Mouse (Mus musculus) lung, postnatal 25 days (tissue): ENCODE measurements around the gene Nfe2l3.
"Not testable (repeated sequence)": the region's sequence is repeated elsewhere in the genome, so short reads cannot be mapped to it uniquely, and the experiment has no call there.

Source experiments
- DNase-seq: peaks from one replicate; pipeline ENCODE4 v3.0.0; 2022; ENCODE audit warnings: low spot score

Nfe2l3 gene

DNA sequence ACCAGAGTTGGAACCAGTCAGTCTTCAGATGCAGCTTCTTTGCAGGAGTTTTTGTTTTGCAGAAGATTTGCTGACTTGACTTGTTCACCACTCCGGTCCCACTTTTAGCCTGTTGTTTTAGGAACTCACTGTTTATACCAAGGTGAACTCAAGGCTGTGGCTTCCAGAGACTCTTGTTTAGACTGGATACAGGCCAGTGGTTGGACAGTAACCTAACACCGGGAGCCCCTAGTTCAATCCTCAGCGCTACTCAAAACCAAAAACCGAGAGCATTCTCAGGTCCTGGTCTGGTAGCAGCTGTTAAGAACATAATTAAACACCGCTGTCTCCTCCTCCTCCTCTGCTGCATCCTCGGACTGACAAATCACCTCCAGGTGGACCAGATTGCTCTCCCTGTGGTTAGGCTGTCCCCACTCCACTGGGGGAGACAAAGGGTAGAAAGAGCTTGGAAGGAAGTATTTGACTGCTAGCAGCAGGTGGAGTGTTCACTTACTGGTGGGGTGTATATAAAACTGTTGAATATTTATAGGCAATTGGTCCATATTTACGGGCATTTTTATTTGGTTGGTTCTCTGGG is 20.5 kb downstream of the Nfe2l3 start:
- DNase-seq = no peak

DNA sequence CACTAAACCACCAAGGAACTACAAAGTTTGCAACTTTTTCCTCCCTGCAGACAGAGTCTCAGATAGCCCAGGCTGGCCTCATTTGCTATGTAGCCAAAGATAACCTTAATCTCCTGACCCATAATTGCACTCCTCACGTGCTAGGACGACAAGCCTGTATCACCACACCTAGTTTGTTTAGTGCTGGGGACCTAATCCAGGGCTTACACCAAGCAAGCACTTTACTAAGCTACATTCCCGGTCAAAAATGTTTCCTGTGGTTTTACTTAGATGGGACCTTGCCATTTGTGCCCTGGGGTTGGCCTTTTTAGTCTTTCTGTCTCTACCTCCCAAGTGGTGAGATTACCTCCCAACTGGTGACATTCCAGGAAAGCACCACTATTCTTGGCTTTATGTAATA is 22.5 kb downstream of the Nfe2l3 start:
- DNase-seq = no peak

DNA sequence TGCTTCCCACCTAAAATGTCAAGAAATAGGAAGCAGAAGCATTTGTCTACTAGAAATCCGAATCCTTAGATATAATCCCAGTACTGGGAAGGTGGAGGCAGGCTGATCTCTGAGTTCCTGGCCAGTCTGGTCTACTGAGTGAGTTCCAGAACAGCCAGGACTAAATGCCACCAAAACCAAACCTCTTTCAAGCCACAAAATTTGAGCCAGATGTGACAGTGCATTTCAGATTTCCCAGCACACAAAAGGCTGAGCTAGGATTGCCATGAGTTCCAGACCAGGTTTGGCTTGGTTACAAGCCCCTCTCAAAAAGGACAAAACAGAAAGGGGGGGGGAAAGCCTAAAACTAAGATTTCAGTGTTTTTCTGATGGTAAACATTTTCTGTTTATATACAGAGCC is 23.7 kb downstream of the Nfe2l3 start:
- DNase-seq = no peak

DNA sequence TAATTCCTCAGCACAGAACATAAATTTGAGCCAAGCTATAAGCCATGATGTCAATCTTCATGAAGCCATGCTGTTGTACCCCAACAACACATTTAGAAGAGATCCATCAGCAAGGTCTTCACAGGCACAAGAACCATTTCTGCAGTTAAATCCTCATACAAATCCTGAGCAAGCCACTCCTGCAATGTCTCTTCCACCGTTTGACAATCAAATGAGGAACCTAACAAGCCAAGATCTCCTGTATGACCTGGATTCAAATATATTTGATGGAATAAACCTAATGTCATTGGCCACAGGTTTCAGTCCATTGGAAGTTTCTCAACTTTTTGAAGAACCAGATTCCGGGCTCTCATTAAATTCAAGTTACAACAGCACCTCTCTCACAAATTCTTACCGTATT is 24.8 kb downstream of the Nfe2l3 start:
- DNase-seq = no peak

DNA sequence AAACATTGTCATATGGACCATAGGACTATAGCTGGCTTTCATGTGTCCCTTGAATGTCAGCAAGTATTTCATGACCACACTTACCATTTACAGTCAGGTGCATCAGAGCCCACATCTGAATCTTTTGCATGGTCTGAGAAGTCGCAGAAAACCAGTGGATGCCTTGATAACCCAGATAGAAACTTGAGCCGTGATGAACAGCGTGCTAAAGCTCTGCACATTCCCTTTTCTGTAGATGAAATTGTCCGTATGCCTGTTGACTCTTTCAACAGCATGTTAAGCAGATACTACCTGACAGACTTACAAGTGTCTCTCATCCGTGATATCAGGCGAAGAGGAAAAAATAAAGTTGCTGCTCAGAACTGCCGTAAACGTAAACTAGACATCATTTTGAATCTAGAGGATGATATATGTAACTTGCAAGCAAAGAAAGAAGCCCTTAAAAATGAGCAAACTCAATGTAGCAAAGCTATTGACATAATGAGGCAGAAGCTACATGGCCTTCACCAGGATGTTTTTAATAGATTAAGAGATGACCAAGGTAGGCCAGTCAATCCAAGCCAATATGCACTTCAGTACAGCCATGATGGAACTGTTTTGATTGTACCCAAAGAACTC is 25.4 kb downstream of the Nfe2l3 start:
- DNase-seq = no peak

DNA sequence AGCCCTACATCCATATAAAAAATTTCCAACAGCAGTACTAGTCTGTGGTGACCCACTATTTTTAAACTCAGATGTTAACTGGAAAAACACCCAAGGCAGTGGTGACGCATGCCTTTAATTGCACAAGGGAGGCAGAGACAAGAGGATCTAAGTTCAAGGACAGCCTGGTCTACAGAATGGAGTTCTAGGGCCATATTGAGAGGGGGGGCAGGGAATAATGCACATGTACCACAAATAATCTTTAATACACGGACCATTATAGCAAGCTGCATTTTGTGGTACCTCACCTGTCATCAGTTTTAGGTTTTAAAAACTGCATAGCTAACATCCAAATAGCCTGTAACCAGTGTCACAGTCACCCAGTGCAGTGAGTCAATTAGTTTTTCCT is 26.4 kb downstream of the Nfe2l3 start:
- no peak for DNase-seq

DNA sequence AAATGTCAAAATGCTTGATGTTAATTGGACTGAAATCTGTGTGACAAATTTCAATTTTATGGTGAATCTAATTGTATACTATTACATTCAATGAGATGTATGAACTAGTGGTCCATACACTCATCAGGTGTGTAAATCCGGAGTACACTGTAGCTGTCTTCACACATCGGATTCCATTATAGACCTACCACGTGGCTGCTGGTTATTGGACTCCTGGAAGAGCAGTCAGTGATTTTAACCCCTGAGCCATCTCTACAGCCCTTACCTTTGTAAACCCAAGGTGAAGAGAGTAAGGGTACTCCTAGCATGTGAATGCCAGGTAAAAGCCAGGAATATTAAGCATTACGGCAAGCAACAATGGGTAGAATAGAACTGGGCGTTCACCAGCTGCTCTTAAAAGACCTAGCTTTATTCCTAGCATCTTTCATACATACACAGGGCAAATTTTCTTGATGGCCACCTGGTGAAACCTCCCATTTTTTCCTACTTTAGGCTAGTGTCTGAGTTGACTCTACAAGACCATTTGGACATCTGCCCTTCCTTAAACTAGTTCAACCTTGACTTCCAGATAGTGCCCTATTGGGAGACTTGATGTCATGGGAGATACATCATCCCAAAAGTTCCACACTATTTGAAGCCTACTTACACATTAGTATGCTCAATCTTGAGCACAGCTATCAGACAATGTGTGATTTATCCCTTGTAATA is 27.0 kb downstream of the Nfe2l3 start:
- DNase-seq = no peak

DNA sequence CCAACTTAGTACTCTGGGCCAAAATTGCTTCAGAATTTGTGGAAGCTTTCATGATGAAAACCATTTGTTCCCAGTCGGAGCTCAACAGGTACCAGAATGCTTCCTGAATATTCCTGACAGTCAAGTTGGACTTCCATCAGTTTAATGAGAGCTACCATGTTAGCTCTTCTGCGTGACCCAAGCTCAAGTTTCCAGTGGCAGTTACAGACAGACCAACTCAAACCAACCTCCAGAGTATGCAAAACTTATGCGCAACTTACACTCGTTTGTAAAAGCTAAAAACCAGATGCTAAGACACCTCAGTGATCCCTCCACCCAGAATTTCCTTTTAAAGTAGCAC is 27.5 kb downstream of the Nfe2l3 start:
- DNase-seq = no peak

DNA sequence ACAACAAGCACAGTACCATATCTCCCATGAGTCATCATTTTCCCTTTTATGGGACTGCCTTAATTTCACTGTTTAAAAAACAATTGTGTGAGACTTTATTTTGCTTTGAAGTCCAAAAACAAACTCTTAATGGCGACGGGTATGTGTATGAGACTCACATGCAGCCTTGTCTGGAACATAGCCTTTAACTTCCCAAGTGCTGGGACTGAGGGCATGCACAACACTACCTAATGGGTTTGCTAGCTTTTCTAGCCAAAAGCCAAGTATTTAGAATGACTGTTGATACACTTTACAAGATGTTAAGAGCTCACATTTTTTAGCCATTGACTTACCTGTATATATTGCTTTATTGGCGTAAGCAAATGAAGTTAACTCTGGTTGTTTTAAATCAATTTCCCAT is 27.9 kb downstream of the Nfe2l3 start:
- no peak for DNase-seq

DNA sequence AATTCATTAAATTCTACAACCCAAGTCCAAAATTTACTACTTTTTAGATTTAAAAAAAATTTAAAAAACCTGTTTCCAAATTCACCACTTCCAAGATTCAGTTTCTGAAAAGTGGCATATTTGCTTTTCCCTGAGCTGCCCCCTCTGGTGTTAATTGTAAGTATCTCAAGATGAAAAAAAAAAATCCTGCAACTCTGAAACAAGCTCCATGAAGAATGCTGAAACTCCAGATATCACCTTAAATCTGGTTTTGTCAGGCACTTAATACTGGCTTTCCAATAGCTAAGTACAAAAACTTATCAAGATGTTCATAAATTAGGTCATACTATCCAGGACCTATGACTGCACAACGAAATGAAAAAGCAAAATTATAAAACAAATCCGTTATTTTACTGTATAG is 35.2 kb downstream of the Nfe2l3 start:
- DNase-seq = no peak

DNA sequence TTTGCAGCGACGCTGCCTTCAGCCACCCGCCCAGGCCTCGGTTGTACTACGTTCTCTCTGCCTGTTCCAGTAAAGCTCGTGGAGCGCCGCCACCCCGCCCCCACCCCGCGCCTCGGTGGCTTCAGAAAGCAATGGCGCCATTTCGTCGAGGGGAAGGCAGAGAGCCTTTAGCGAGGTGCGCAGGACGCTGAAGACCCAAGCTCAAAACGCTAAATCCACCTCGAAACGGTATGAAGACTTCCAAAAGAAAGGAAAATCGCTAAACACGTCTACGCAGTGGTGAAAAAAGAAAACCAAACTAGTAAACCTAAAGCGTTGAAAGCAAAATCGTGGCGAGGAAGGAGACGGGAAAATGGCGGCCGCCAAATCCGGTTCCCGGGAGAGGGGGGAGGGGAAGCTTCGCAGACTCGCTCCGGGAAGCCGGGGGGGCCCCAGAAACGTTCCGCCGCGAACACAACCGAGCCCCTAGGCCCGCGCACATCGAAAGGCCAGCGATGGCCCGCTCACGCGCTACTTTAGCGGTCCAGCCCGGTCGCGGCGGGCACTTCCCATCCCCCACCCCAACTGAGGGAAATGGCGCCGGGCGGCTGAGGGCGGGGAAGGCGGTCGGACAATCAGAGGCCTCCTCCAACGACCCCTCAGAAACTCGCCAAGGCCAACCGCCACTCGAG is 36.6 kb downstream of the Nfe2l3 start:
- DNase-seq = peak; percentile 69

DNA sequence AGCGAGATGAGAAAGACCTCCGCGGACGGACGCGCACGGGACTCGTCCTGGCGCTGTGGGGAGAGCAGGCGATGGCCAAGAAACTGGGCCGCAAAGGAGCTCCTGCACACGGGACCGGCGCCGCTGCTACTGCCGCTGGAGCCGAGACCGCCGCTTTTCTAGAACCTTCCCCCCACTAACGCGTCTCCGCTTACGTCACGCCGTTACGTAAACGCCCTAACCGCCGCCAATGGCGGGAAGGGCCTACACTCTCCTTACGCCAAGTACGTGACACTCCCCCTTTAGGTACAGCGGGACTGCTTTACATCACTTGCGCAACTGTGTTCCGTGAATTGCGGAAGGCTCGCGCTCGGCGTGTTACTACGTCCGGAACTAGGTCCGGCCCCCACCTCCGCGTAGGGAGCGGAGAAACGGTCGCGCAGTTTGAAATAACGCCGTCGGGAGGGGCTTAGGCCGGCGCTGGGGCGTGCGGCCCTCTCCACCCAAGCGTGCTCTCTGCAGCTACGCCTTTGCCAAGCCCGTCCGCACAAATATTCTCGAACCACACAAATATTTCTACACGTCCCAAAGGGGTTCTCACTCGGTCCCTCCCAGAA is 37.3 kb downstream of the Nfe2l3 start, which contains the start of gene Hnrnpa2b1:
Gene Hnrnpa2b1, minus strand, starts transcription at position 180 of the 596 bp plus-strand sequence.
- peak; percentile 98 for DNase-seq

DNA sequence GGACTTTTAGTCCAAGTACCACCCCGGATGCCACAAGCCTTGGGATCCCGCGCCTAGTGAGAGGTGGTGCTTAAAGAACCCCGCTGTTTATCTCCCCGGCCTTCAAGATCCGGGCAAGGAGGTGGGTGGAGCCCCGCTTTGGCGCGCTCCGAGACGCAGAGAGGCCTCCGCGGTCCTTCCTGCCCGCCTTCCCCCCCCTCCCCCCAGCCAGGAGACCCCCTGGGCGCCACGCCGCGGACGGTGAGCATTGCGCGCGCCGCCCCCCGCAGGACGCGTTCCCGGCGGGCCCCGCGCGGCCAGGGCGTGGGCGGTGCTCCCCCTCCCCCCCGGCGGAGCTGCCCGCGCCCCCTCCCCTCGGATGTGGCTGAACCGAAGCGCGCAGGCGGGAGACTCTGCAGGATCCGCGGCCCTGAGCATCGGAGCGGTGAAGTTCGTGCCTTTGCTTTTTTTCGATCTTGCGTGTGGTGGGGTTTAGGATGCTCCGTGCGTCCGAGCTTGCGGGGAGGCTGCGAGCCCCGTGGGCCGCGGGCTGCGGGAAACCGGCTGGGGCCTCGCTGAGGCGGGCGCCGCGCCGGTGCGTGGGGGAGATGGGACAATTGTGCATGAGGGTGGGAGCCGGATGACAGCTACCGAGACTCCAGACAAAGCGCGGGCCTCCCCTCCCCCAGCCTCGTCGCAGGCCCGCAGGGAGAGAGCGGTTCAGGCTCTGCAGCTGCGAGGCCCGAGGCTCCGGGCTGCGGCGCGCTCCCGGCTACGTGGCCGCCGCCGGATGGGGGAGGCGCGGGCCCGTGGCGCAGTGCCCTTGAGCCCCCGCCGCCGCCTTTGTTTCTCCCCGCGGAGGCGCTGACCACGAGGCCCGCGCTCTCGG is 38.1 kb downstream of the Nfe2l3 start, which contains the start of gene Cbx3:
Gene Cbx3, plus strand, starts transcription at position 50 of the 868 bp plus-strand sequence.
- peak; percentile 87 for DNase-seq

DNA sequence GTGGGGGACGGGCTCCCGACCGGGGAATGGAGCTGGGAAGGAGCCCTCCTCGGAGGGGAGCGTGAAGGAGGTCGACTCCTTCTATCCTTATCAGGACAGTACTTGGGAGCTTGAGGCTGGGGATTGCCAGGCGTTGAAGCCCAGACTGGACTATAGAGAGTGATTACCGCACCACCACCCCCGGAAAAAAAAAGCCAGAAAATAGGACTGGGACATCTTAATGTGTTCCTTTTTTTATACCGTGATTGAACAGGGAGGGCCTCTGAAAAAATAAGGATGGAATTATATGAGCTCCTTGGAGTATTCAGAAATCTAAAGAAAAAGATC is 38.7 kb downstream of the Nfe2l3 start:
- no peak for DNase-seq

DNA sequence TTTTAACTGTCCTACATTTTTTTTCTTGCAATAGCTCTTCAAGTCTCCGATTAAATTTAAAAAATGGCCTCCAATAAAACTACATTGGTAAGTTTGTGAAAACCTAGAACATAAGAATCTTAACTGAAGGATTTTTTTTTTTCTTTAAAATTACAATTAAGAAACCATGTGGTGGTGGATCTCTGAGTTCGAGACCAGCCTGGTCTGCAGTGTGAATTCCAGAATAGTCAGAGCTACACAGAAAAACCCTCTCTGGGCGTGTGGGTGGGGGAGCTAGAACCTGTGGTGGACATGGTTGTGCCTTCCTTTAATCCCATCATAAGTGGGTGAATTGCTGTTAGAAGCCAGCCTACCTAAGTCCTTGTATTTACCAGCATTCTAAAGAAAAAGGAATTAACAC is 39.3 kb downstream of the Nfe2l3 start:
- no peak for DNase-seq

DNA sequence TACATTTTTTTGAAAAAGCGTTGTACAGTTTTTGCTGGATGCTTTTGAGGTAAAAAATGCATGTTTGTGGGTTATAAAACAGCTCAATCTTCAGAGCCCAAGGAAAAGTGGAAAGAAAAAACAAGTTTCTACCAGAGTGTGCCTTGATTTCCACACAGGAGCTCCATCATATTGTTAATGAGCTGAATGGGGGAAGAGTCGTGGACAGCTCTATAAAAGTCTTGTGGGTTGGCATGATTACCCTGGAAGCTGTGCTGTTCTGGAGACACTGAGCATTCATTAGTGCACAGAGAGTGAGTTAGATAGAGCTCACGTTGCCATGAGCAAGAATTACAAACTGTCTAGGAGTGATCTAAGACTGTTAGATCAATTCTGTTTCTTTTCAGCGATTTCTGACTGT is 39.7 kb downstream of the Nfe2l3 start:
- no peak for DNase-seq

DNA sequence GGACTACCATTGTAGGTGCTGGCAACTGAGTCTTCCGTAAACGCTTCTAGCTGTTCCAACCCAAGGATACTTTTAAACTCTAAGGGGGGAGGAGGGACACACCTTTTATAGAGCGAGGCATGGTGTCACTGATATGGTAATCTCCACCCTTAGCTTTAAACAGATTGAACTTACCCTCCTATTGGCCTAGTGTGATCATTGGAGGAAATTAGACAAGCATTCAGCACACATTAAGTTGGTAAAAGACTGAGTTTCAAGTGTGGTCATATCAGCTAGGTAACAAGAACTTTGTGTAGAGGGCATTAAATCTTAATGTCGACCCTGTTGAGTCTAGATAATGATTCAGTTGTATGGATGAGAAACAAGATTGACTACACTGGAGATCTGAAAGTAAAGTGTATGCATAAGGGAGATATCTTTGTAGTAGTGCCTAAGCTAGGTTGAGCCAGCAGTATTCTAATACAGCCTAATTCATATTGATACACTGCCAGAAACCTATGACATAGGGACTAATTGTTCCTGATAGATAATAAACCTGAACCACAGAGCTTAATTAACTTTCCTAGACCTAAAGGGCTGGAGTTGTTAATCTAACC is 46.8 kb downstream of the Nfe2l3 start:
- DNase-seq = no peak

DNA sequence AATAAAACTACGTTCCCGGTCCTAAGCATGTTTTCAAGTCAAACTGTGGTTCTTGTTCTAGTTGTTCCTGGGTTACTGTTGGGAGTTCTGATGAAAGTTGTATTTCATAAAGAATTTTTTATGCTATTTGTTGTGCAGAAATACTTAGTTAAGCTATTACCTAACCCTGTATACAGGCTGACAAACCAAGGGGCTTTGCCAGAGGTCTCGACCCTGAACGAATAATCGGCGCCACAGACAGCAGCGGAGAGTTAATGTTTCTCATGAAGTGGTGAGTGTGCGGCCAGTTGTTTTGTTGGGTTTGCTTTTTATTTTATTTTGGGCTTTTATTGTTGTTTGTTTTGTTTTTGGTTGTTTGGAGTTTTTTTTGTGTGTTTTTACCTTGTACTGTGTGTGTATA is 49.1 kb downstream of the Nfe2l3 start:
- DNase-seq = no peak

DNA sequence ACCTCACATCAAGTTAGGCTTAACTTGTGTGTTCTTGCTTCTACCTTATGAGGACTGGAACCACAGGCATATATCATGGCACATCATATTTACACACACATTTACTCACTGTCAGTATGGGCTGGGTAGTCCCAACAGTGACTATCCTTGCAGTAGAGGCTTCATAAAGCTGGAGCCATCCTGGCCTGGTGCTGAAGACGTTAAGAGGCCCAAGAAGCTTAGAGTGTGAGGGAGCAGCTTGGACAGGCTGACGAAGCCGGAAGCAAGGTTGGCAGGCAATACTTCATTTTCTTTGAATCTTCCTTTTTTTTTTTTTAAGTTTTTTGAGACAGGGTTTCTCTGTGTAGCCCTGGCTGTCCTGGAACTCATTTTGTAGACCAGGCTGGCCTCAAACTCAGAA is 51.4 kb downstream of the Nfe2l3 start:
- no peak for DNase-seq

DNA sequence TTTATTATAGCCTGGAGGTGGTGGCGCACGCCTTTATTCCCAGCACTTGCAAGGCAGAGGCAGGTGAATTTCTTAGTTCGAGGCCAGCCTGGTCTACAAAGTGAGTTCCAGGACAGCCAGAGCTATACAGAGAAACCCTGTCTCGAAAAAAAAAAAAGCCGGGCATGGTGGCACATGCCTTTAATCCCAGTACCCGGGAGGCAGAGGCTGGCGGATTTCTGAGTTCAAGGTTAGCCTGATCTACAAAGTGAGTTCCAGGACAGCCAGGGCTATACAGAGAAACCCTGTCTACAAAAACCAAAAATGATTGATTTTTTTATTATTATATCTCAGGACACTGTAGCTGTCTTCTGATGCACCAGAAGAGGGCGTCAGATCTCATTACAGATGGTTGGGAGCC is 52.1 kb downstream of the Nfe2l3 start:
- DNase-seq = not testable (repeated sequence)

DNA sequence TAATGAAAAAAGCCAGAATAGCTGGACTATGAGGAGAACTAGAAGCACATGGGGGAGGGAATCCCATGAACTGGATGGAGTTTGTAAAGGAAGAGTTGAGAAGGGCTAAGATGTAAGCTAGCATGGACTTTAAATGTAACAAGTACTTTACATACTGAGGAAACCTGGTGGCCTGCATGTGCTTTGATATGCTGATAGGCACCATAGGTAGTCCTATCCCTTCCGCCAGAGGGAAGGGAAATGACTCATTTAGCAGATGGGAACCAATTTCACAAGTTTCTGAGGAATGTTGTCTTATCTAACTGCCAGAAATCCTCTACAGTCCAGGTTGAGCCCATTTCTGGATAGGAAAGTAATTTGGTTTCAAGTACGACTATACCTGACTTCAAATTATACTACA is 53.2 kb downstream of the Nfe2l3 start:
- no peak for DNase-seq
